Comparison of ENCODE assay signal across 9 mouse cellular contexts in genomic region chr7:46958853-46959252, GRCm38 (mm10). TPM values are rescaled to one million over a fixed set of nuclear protein-coding genes. Genes with fewer than 3 reads are reported as not detected.
DNase-seq lines count a peak whose midpoint lies in the region; ATAC-seq and TF ChIP-seq lines count a peak whose summit lies in the region.
"Had no signal": no experiment of that assay in that cellular context is flagged by ENCODE, and none has a peak within 500 bp of the region (broad histone marks: within the 10 kb centered on the region; RNA-seq: fewer than 3 reads in every experiment).

No protein-coding gene starts in this region.

- no peaks in the 10 kb centered on the region for H3K9me3 ChIP-seq in heart, embryonic 12.5 days (replicated peaks)
- H3K9me3 ChIP-seq in hindbrain, embryonic 10.5 days = no peaks in the 10 kb centered on the region
- H3K9me3 ChIP-seq in midbrain, embryonic 12.5 days = no peaks in the 10 kb centered on the region

- H3K4me2 ChIP-seq in heart, embryonic 12.5 days = peak overlapping the region; percentile 91
- peak overlapping the region; percentile 83 for H3K4me2 ChIP-seq in midbrain, embryonic 12.5 days (replicated peaks)

- H3K36me3 ChIP-seq in heart, embryonic 12.5 days = peaks cover 20% of the 10 kb centered on the region
- peaks cover 16% of the 10 kb centered on the region for H3K36me3 ChIP-seq in hindbrain, embryonic 10.5 days
- H3K36me3 ChIP-seq in midbrain, embryonic 12.5 days = peaks cover 14% of the 10 kb centered on the region

- no peak for TF ChIP-seq CTCF in bone marrow, adult 2 months (IDR thresholded peaks at IDR 0.05; ENCODE audit: control insufficient read depth, insufficient read depth, low read length)

- H3K4me1 ChIP-seq in heart, embryonic 12.5 days (replicated peaks) = peaks cover 26% of the 10 kb centered on the region
- H3K4me1 ChIP-seq in bone marrow, adult 2 months (ENCODE audit: control insufficient read depth, insufficient read depth, low read length) = peaks cover 2% of the 10 kb centered on the region
- peaks cover 29% of the 10 kb centered on the region for H3K4me1 ChIP-seq in hindbrain, embryonic 10.5 days (replicated peaks)
- H3K4me1 ChIP-seq in midbrain, embryonic 12.5 days = peaks cover 19% of the 10 kb centered on the region

- peak overlapping the region; percentile 92 for H3K9ac ChIP-seq in heart, embryonic 12.5 days
- peak overlapping the region; percentile 84 for H3K9ac ChIP-seq in midbrain, embryonic 12.5 days (replicated peaks)

- no peak for DNase-seq in heart, postnatal 4 days
- DNase-seq in hindbrain, embryonic 10.5 days (ENCODE audit: low spot score) = no peak
- no peak for DNase-seq in embryo, embryonic 10.5 days (ENCODE audit: low spot score)
- no peak for DNase-seq in layer of hippocampus, postnatal 10 days (ENCODE audit: low spot score in 2 of 2)
- no peak for DNase-seq in frontal cortex, postnatal 36 days (ENCODE audit: low spot score in 2 of 2)

- H3K27ac ChIP-seq in heart, embryonic 12.5 days (ENCODE audit: poor library complexity, severe bottlenecking) = no peak overlapping the region
- H3K27ac ChIP-seq in bone marrow, adult 2 months (ENCODE audit: control insufficient read depth, insufficient read depth, low read depth, low read length, poor library complexity) = no peak overlapping the region
- peak overlapping the region; percentile 92 for H3K27ac ChIP-seq in hindbrain, embryonic 10.5 days
- no peak overlapping the region for H3K27ac ChIP-seq in midbrain, embryonic 12.5 days (replicated peaks)

- TF ChIP-seq POLR2A in bone marrow, adult 2 months (IDR thresholded peaks at IDR 0.05; ENCODE audit: borderline replicate concordance, control insufficient read depth, low read depth, low read length) = no peak

- 15% methylated on average over 9 of the region's 9 CpGs for WGBS in heart, embryonic 12.5 days
- 10% methylated on average over 9 of the region's 9 CpGs for WGBS in bone marrow, adult 2 months
- WGBS in hindbrain, embryonic 10.5 days = 20% methylated on average over 9 of the region's 9 CpGs
- WGBS in midbrain, embryonic 12.5 days = 24% methylated on average over 9 of the region's 9 CpGs

- H3K4me3 ChIP-seq in heart, embryonic 12.5 days = peak overlapping the region; percentile 90
- H3K4me3 ChIP-seq in bone marrow, adult 2 months (replicated peaks; ENCODE audit: control insufficient read depth, low read depth, low read length) = peak overlapping the region; percentile 13
- peak overlapping the region; percentile 85 for H3K4me3 ChIP-seq in hindbrain, embryonic 10.5 days
- peak overlapping the region; percentile 75 for H3K4me3 ChIP-seq in midbrain, embryonic 12.5 days

- ATAC-seq in heart, embryonic 12.5 days (ENCODE audit: insufficient number of reproducible peaks, low FRiP score) = no peak
- ATAC-seq in midbrain, embryonic 12.5 days (ENCODE audit: low FRiP score, low read depth) = peak; percentile 50; the same call in 1 of the 2 replicates

- H3K27me3 ChIP-seq in heart, embryonic 12.5 days (replicated peaks) = 0 out of 2 replicates have a peak, but pooled peaks cover 3% of the 10 kb centered on the region
- peaks cover 21% of the 10 kb centered on the region; the same call in 1 of the 2 replicates for H3K27me3 ChIP-seq in hindbrain, embryonic 10.5 days (ENCODE audit: insufficient read depth, poor library complexity, severe bottlenecking)
- H3K27me3 ChIP-seq in midbrain, embryonic 12.5 days = peaks cover 13% of the 10 kb centered on the region

RNA-seq across cellular contexts. Expression of gene Uevld, which starts 0.5 kb away (rescaled TPM):
- 10.0 TPM in 2 replicates for polyA plus RNA-seq in heart, embryonic 12.5 days (2016; fragmentation: Nextera tagmentation; extraction: Ambion mirVana)
- total RNA-seq in heart, postnatal 4 days (2021) = 10 to 100 TPM; 14.9 to 16.8 TPM
- 3.7 and 3.9 TPM in 2 replicates for polyA plus RNA-seq in bone marrow, adult 2 months (2011; ENCODE audit: insufficient read depth, insufficient read length, low replicate concordance, missing spikeins)
- polyA plus RNA-seq in hindbrain, embryonic 10.5 days (2016; fragmentation: Nextera tagmentation; extraction: Ambion mirVana) = 9.9 and 12.3 TPM in 2 replicates
- polyA plus RNA-seq in midbrain, embryonic 12.5 days (2016; fragmentation: Nextera tagmentation; extraction: Ambion mirVana) = 11.8 and 12.1 TPM in 2 replicates
- total RNA-seq in layer of hippocampus, postnatal 10 days (2021) = 10 to 100 TPM; 11.4 TPM

RNA-seq across cellular contexts. Expression of gene Gm9999, which starts 24.5 kb away (rescaled TPM):
- polyA plus RNA-seq in heart, embryonic 12.5 days (2016; fragmentation: Nextera tagmentation; extraction: Ambion mirVana) = not detected in 2 replicates
- not detected for total RNA-seq in heart, postnatal 4 days (2021)
- polyA plus RNA-seq in bone marrow, adult 2 months (2011; ENCODE audit: insufficient read depth, insufficient read length, low replicate concordance, missing spikeins) = not detected in 2 replicates
- polyA plus RNA-seq in hindbrain, embryonic 10.5 days (2016; fragmentation: Nextera tagmentation; extraction: Ambion mirVana) = not detected in 2 replicates
- polyA plus RNA-seq in midbrain, embryonic 12.5 days (2016; fragmentation: Nextera tagmentation; extraction: Ambion mirVana) = not detected in 2 replicates
- total RNA-seq in layer of hippocampus, postnatal 10 days (2021) = not detected
- polyA plus RNA-seq: large intestine, adult 2 months had no signal

RNA-seq across cellular contexts. Expression of gene Tsg101, which starts 39.1 kb away (rescaled TPM):
- 185 and 190 TPM in 2 replicates for polyA plus RNA-seq in heart, embryonic 12.5 days (2016; fragmentation: Nextera tagmentation; extraction: Ambion mirVana)
- total RNA-seq in heart, postnatal 4 days (2021) = 10 to 100 TPM; 87.5 to 92.4 TPM
- polyA plus RNA-seq in bone marrow, adult 2 months (2011; ENCODE audit: insufficient read depth, insufficient read length, low replicate concordance, missing spikeins) = 36.9 and 46.6 TPM in 2 replicates
- polyA plus RNA-seq in hindbrain, embryonic 10.5 days (2016; fragmentation: Nextera tagmentation; extraction: Ambion mirVana) = 262 and 315 TPM in 2 replicates
- polyA plus RNA-seq in midbrain, embryonic 12.5 days (2016; fragmentation: Nextera tagmentation; extraction: Ambion mirVana) = 318 and 322 TPM in 2 replicates
- total RNA-seq in layer of hippocampus, postnatal 10 days (2021) = 100 to 1,000 TPM in 1 of 2 experiments, 10 to 100 TPM in 1; 99.9 to 104 TPM

RNA-seq across cellular contexts. Expression of gene Spty2d1, which starts 49.4 kb away (rescaled TPM):
- polyA plus RNA-seq in heart, embryonic 12.5 days (2016; fragmentation: Nextera tagmentation; extraction: Ambion mirVana) = 19.4 and 19.8 TPM in 2 replicates
- total RNA-seq in heart, postnatal 4 days (2021) = 10 to 100 TPM; 15.1 to 15.7 TPM
- 6.9 and 12.9 TPM in 2 replicates for polyA plus RNA-seq in bone marrow, adult 2 months (2011; ENCODE audit: insufficient read depth, insufficient read length, low replicate concordance, missing spikeins)
- 10.4 and 11.7 TPM in 2 replicates for polyA plus RNA-seq in hindbrain, embryonic 10.5 days (2016; fragmentation: Nextera tagmentation; extraction: Ambion mirVana)
- 13.1 and 14.0 TPM in 2 replicates for polyA plus RNA-seq in midbrain, embryonic 12.5 days (2016; fragmentation: Nextera tagmentation; extraction: Ambion mirVana)
- total RNA-seq in layer of hippocampus, postnatal 10 days (2021) = 10 to 100 TPM; 11.0 TPM

Comparison
In these comparisons a context has a peak if more than half of its experiments do, and no peak if none do; other contexts are left out.
1. H3K4me3 ChIP-seq: peak in every context shown above with its lines; median percentile 90 in heart, embryonic 12.5 days; 85 in hindbrain, embryonic 10.5 days; 75 in midbrain, embryonic 12.5 days; 13 in bone marrow, adult 2 months.